Mouse (Mus musculus) liver, embryonic 14.5 days (tissue): ENCODE results near the gene Clta. TPM values are rescaled to one million over a fixed set of nuclear protein-coding genes. Genes with fewer than 3 reads are reported as not detected.

Experiments
- ATAC-seq: fragments of 200-750 bp; cut with Nextera tagmentation; 2 replicates; pipeline ENCODE4 v1.8.0; 2017; ENCODE audit warnings: moderate number of reproducible peaks, mild to moderate bottlenecking, moderate library complexity; ENCODE audit not compliant: insufficient read depth
- DNase-seq, 3 experiments: peaks; one replicate each; pipeline ENCODE4 v3.0.0-alpha.2; 2012 to 2013; ENCODE audit warnings: low read depth in 3 of 3, low spot score in 3 of 3
- H3K27ac ChIP-seq: fragments of 300-500 bp; sonication (generic); 2 replicates; pipeline ENCODE4 v1.5.1; 2014; ENCODE audit warnings: moderate library complexity, mild to moderate bottlenecking, control low read depth, inconsistent platforms
- H3K27me3 ChIP-seq: fragments of 300-500 bp; sonication (generic); 2 replicates; pipeline ENCODE4 v1.6.1; 2014; ENCODE audit warnings: mild to moderate bottlenecking, low read length, moderate library complexity; ENCODE audit not compliant: control insufficient read depth, insufficient read depth
- H3K36me3 ChIP-seq: fragments of 300-500 bp; sonication (generic); replicated peaks from 2 replicates; pipeline ENCODE4 v1.6.1; 2014; ENCODE audit warnings: low read depth; ENCODE audit not compliant: control insufficient read depth, insufficient read depth
- H3K4me1 ChIP-seq, 2 experiments: fragments of 200-500 bp in 1 of 2; fragments of 300-500 bp in 1 of 2; sonication (generic) in 1 of 2; replicated peaks; 2 replicates each; pipeline ENCODE4 v1.6.1; 2012 to 2014; ENCODE audit warnings: antibody characterized with exemption in 1 of 2, inconsistent platforms in 1 of 2, low read length in 1 of 2; ENCODE audit not compliant: control insufficient read depth in 2 of 2, insufficient read depth in 2 of 2
- H3K4me2 ChIP-seq: fragments of 300-500 bp; sonication (generic); 2 replicates; pipeline ENCODE4 v1.6.1; 2014; ENCODE audit warnings: low read depth, mild to moderate bottlenecking, control low read depth, moderate library complexity
- H3K4me3 ChIP-seq, 2 experiments: fragments of 200-500 bp in 1 of 2; fragments of 300-500 bp in 1 of 2; sonication (generic) in 1 of 2; 2 replicates each; pipeline ENCODE4 v1.5.1; 2012 to 2014; ENCODE audit warnings: low read depth in 2 of 2, low read length in 2 of 2, mild to moderate bottlenecking in 2 of 2, control low read depth in 1 of 2, inconsistent platforms in 1 of 2, moderate library complexity in 1 of 2; ENCODE audit not compliant: insufficient read depth in 1 of 2
- H3K9ac ChIP-seq: fragments of 300-500 bp; sonication (generic); replicated peaks from 2 replicates; pipeline ENCODE4 v1.6.1; 2014; ENCODE audit warnings: mild to moderate bottlenecking, control low read depth, moderate library complexity
- H3K9me3 ChIP-seq: fragments of 300-500 bp; sonication (generic); 2 replicates; pipeline ENCODE4 v1.6.1; 2016; ENCODE audit warnings: low read length, mixed read lengths; ENCODE audit not compliant: control insufficient read depth
- CTCF ChIP-seq: IDR thresholded peaks from 2 replicates; pipeline ENCODE4 v1.5.1; 2016; ENCODE audit warnings: antibody characterized with exemption, low read depth, control low read depth
- EP300 ChIP-seq: IDR thresholded peaks from 2 replicates; pipeline ENCODE4 v1.6.1; 2016; ENCODE audit warnings: antibody characterized with exemption, low read depth
- WGBS: fragments of 180-500 bp; shearing (Covaris S2); extraction: QIAGEN DNeasy Blood & Tissue Kit; methylation state at CpG from one replicate; pipeline ENCODE4 v1.1.7; 2014; ENCODE audit not compliant: insufficient replicate concordance; 5-methylcytosine and 5-hydroxymethylcytosine counted together
- polyA plus RNA-seq, 2 experiments: library from polyadenylated mRNA; depleted of rRNA in 1 of 2; stranded (reverse) in 1 of 2; unstranded in 1 of 2; fragments of >200 nt; fragmentation: Nextera tagmentation in 1 of 2; extraction: Ambion mirVana in 1 of 2; gene quantifications; 2 replicates each; pipeline versions ENCODE4 v1.2.1 to v1.2.3; 2012 to 2014

The Clta gene
- polyA plus RNA-seq (2012; rRNA removed) (114 and 173 TPM in 2 replicates), polyA plus RNA-seq (2014; fragmentation: Nextera tagmentation; extraction: Ambion mirVana) (121 and 128 TPM in 2 replicates)

GRCm38 (mm10) chr4:44004126-44004525 is at the start of gene Clta:
Gene Clta (plus strand): TSS chr4:44004452.
- Histone ChIP-seq H3K9ac (peak within 1 kb of the TSS; percentile 82), H3K4me3 (peak within 1 kb of the TSS; percentile 56 to 81), H3K27me3 (no peaks in the 10 kb centered on the region), H3K4me2 (peak within 1 kb of the TSS; percentile 78), H3K27ac (peak within 1 kb of the TSS; percentile 99), H3K9me3 (no peaks in the 10 kb centered on the region), H3K4me1 (peaks cover 12 to 25% of the 10 kb centered on the region in 2 experiments), H3K36me3 (no peaks in the 10 kb centered on the region; the same call in 1 of the 2 replicates)
- 17% methylated on average over 5 of the region's 5 CpGs for WGBS
- DNase-seq (peak; percentile 86 to 91 (median 89)), ATAC-seq (peak; percentile 97)
- TF ChIP-seq CTCF = no peak
- peak; percentile 96 for TF ChIP-seq EP300

GRCm38 (mm10) chr4:43957292-43957845 is 46.9 kb upstream of the Clta start, which contains the start of gene Glipr2:
Gene Glipr2 (plus strand): TSS chr4:43957401.
- H3K27ac ChIP-seq = peak within 1 kb of the TSS; percentile 25
- H3K27me3 ChIP-seq = no peaks in the 10 kb centered on the region
- ATAC-seq (peak; percentile 75), DNase-seq (peak; percentile 59 to 75 (median 61))
- no peaks in the 10 kb centered on the region for H3K36me3 ChIP-seq
- peaks cover 37% of the 10 kb centered on the region in 2 experiments for H3K4me1 ChIP-seq
- H3K4me3 ChIP-seq = peak within 1 kb of the TSS; percentile 67 to 76
- peak within 1 kb of the TSS; percentile 64 for H3K9ac ChIP-seq
- H3K9me3 ChIP-seq = no peaks in the 10 kb centered on the region
- TF ChIP-seq CTCF (peak; percentile 92), EP300 (no peak)
- WGBS = under 1% methylated on average over 45 of the region's 45 CpGs
- H3K4me2 ChIP-seq = peak within 1 kb of the TSS; percentile 89

- ATAC-seq (peak; percentile 15; the same call in 1 of the 2 replicates), DNase-seq (no peak)
- H3K9me3 ChIP-seq = no peaks in the 10 kb centered on the region
- whole genome bisulfite sequencing = under 1% methylated on average over 26 of the region's 26 CpGs
- no peaks in the 10 kb centered on the region for H3K27me3 ChIP-seq
- peak overlapping the region; percentile 67 to 76 for H3K4me3 ChIP-seq
- peak overlapping the region; percentile 25 for H3K27ac ChIP-seq
- peak overlapping the region; percentile 64 for H3K9ac ChIP-seq
- peaks cover 43% of the 10 kb centered on the region in 2 experiments for H3K4me1 ChIP-seq
- no peaks in the 10 kb centered on the region for H3K36me3 ChIP-seq
- peak overlapping the region; percentile 89 for H3K4me2 ChIP-seq
- TF ChIP-seq CTCF (0 out of 2 replicates have a peak, but pooled peaks have one; percentile 5), EP300 (no peak)
These were observed 46.3 kb upstream of the Clta start for GRCm38 (mm10) chr4:43957846-43958461.

- 12% methylated on average over 9 of the region's 9 CpGs for WGBS
- no peaks in the 10 kb centered on the region for H3K36me3 ChIP-seq
- H3K4me2 ChIP-seq = peak overlapping the region; percentile 89
- H3K4me1 ChIP-seq = peaks cover 60% of the 10 kb centered on the region in 2 experiments
- H3K4me3 ChIP-seq = peak overlapping the region; percentile 28 to 46
- H3K27me3 ChIP-seq = no peaks in the 10 kb centered on the region
- no peak for TF ChIP-seq CTCF
- no peak for TF ChIP-seq EP300
- no peaks in the 10 kb centered on the region for H3K9me3 ChIP-seq
- DNase-seq (peak in 2 of 3 experiments; percentile 42 to 60), ATAC-seq (peak; percentile 18)
- peak overlapping the region; percentile 88 for H3K27ac ChIP-seq
- H3K9ac ChIP-seq = peak overlapping the region; percentile 60
These were observed 44.6 kb upstream of the Clta start for GRCm38 (mm10) chr4:43959523-43960179.
